Mouse (Mus musculus) CH12.LX (cell line): ENCODE results near the gene Bak1.

Experiments
- BHLHE40 ChIP-seq: IDR thresholded peaks from 2 replicates; pipeline ENCODE4 v1.6.1; 2011; ENCODE audit warnings: mild to moderate bottlenecking, low read depth, low read length, improper control_type of control experiment
- CHD1 ChIP-seq: IDR thresholded peaks from 2 replicates; pipeline ENCODE4 v1.6.1; 2012; ENCODE audit warnings: low read depth, low read length, improper control_type of control experiment, inconsistent platforms
- CTCF ChIP-seq, 2 experiments: IDR thresholded peaks in 1 of 2; conservative IDR thresholded peaks in 1 of 2; 2 replicates each; pipeline ENCODE4 v1.5.1; 2011 to 2012; ENCODE audit warnings: low read depth in 2 of 2, low read length in 2 of 2, improper control_type of control experiment in 1 of 2, inconsistent platforms in 1 of 2, mild to moderate bottlenecking in 1 of 2, moderate library complexity in 1 of 2
- ETS1 ChIP-seq: conservative IDR thresholded peaks from 2 replicates; pipeline ENCODE4 v1.6.1; 2012; ENCODE audit warnings: low read depth, mild to moderate bottlenecking, inconsistent platforms, low read length, improper control_type of control experiment, moderate library complexity
- GABPA ChIP-seq: IDR thresholded peaks from 2 replicates; pipeline ENCODE4 v1.6.1; 2012; ENCODE audit warnings: low read depth, low read length, improper control_type of control experiment, inconsistent platforms; ENCODE audit not compliant: insufficient replicate concordance
- HCFC1 ChIP-seq: IDR thresholded peaks from 2 replicates; pipeline ENCODE4 v1.6.1; 2012; ENCODE audit warnings: low read depth, mild to moderate bottlenecking, inconsistent platforms, low read length, improper control_type of control experiment
- PAX5 ChIP-seq: IDR thresholded peaks from 2 replicates; pipeline ENCODE4 v1.6.1; 2012; ENCODE audit warnings: low read length, inconsistent platforms, mixed read lengths
- POLR2A ChIP-seq: IDR thresholded peaks from 2 replicates; pipeline ENCODE4 v1.6.1; 2011; ENCODE audit warnings: low read depth, mild to moderate bottlenecking, improper control_type of control experiment, low read length
- POLR2AphosphoS2 ChIP-seq: IDR thresholded peaks from 2 replicates; pipeline ENCODE4 v1.6.1; 2011; ENCODE audit warnings: low read depth, low read length, improper control_type of control experiment
- RCOR1 ChIP-seq: conservative IDR thresholded peaks from 2 replicates; pipeline ENCODE4 v1.6.1; 2012; ENCODE audit warnings: low read depth, mild to moderate bottlenecking, inconsistent platforms, low read length, improper control_type of control experiment
- USF1 ChIP-seq: IDR thresholded peaks from 2 replicates; pipeline ENCODE4 v1.6.1; 2014; ENCODE audit warnings: low read depth, mild to moderate bottlenecking, inconsistent platforms, low read length, improper control_type of control experiment
- ZC3H11A ChIP-seq: IDR thresholded peaks from 2 replicates; pipeline ENCODE4 v1.6.1; 2012; ENCODE audit warnings: low read depth, mild to moderate bottlenecking, inconsistent platforms, low read length, improper control_type of control experiment
- ZKSCAN1 ChIP-seq: IDR thresholded peaks from 2 replicates; pipeline ENCODE4 v1.6.1; 2012; ENCODE audit warnings: low read depth, inconsistent platforms, low read length, improper control_type of control experiment, borderline replicate concordance
- ZNF384 ChIP-seq: IDR thresholded peaks from 2 replicates; pipeline ENCODE4 v1.6.1; 2012; ENCODE audit warnings: low read depth, low read length, improper control_type of control experiment, inconsistent platforms

- no peak for TF ChIP-seq USF1
- TF ChIP-seq POLR2A = no peak
- TF ChIP-seq PAX5 = no peak
- TF ChIP-seq CTCF (conservative IDR thresholded peaks at IDR 0.05 in 1 of 2, IDR thresholded peaks at IDR 0.05 in 1 of 2; ENCODE audit: low read depth in 2 of 2, low read length in 2 of 2) = no peak
- no peak for TF ChIP-seq BHLHE40
- TF ChIP-seq CHD1 = no peak
- TF ChIP-seq GABPA = no peak
- TF ChIP-seq ZKSCAN1 = no peak
- no peak for TF ChIP-seq ZC3H11A
- TF ChIP-seq HCFC1 = no peak
- TF ChIP-seq POLR2AphosphoS2 = no peak
- TF ChIP-seq RCOR1 = no peak
- no peak for TF ChIP-seq ZNF384
- no peak for TF ChIP-seq ETS1
Measured at GRCm38 (mm10) chr17:26985503-26986179, 43.2 kb downstream of the Bak1 start.
